Mouse (Mus musculus): Measurements from ENCODE around the gene Myo1b. TPM values are rescaled to one million over a fixed set of nuclear protein-coding genes. Genes with fewer than 3 reads are reported as not detected.
"Not testable (repeated sequence)": the region's sequence is repeated elsewhere in the genome, so short reads cannot be mapped to it uniquely, and the experiment has no call there.

The Myo1b gene
- total RNA-seq, 2 experiments from 2014 or later, result 25.3 to 30.9 TPM

DNA sequence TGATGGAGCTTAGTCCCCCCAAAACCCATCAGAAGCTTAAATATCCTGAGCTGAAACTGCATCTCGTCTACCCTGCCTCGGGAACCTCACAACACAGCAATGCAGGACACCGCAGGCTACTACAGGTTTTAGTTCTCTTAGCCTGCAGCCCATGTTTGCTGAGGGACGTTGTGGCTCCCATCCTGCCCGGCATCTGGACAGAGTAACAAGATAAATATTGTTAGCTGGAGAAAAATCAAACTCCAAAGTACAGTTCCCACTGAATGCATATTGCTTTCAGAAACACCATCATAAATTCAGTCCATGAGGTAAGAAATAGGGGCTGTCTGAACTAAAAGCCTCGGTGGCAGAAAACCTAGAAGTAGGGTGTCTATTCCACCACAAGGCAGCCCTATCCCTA is 10.8 kb downstream of the Myo1b start:
- no peak for DNase-seq
- intact Hi-C loops (cut with DNase I), result no loop called here

DNA sequence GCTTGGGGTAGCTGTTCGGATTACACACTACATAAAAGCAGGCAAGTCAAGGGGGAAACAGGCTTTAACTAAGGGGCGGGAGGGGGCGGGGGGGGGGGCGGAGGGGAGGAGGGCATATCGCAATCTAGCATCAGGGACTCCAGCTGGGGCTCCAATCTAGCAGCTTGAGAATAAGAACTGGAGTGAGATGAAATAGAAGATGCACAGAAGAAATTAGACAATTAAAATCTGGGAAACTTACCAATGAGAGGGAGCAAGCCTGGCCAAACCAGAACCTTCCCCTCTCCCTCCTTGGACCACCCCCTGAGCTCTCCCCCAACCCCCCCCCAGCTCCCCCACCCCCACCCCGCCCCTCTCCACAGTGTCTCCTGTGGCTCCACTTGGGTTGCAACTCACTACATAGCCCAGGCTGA is 18.7 kb downstream of the Myo1b start:
- no peak for DNase-seq
- intact Hi-C loops (cut with DNase I), result no loop called here

DNA sequence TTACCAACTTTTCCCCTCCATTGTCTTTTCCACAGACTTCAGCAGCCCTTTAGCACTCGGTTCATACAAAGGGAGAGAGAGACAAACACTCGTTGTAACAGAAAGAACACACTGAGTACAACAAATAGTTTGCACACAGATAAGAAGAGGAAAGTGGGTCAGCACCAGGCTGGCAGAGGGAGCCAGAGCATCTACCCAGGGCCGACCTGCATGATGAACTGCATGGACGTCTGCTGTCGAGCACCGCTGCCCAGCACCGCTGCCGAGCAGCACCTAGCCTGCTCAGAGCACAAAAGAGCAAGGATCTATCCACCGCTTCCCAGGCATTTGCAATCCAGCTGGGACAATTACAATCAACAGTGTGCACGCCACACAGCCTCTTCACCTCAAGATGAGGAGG is 19.9 kb downstream of the Myo1b start:
- DNase-seq, result no peak
- intact Hi-C loops (cut with DNase I), result loop anchor here (2.0 kb wide), 1 partner anchor 13 kb away; no protein-coding TSS in a partner anchor

DNA sequence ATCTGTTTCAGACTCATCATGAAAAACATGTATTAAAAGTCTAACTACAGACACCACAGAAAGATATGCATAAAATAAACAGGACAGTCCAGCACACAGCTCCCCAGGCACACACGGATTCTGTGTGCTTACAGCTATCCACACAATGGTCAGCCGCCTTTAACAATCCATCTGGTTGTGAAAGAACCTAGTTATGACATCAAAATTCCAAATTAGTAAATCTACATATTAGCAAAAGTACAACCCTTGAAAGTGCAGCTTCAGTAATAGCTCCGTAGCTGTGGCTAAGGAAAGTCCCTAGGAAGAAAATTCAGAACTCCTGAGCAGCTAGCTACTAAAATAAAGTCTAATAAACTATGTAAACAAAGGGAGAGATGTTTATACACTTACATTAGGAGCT is 21.1 kb downstream of the Myo1b start:
- intact Hi-C loops (cut with DNase I), result loop anchor here (2.0 kb wide), 1 partner anchor 14 kb away; no protein-coding TSS in a partner anchor
- no peak for DNase-seq

DNA sequence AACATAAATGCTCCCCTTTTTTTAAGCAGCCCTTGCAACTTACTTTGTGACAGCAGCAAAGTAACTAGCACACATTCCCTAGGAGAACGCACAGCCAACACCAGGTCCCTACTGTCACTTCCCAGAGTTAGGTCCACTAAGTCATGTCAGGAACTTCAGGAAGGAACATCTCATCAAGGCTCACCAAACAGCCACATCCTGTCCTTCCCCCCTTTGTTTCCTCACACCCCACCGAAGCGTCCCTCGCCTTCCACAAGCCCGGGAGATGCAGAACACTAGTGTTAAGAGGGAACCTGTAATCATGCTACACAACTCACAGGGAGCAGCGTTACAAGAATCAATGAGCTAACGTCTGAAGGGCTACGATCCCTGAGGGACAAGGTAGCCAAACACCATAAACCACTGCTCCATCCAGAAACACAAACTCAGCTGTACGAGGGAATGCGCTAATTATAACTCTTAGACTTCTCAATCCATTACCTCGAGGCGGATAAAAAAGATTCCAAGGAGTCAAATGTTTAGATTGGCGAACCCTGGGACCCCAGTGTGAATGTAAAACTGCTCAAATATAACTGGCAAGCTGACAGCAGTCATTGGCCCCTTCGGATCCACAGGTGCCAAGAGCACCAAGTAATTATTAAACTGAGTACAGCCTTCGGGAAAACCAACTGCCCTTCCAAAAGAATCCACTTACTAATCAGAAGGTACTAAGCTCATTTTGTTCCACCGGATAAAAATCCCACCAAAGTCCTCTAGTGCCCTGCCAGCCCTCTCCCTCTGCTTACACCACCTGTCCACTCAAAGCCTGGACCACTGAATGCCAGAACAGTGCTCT is 22.1 kb downstream of the Myo1b start:
- peak in 1 of 2 experiments; percentile 18 for DNase-seq

DNA sequence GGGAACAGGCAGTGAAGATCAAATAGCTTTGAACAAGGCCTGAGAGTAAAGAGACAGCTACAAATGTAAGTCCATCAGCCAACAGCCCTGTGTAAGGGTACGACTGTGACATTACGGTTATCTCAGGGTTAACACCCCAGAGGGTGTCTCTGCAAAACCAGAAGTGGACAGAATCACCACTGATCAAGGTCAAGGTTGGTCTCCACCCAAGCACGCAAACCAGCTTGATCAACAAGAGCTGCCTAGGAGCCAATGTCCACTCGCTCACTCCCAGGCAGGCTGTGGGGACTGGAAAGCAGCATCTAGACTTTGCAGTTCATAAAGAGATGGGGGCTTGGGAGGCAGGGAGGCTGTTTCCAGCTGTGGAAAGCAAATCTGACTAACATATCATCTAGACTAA is 23.9 kb downstream of the Myo1b start:
- no peak for DNase-seq
- intact Hi-C loops (cut with DNase I), result loop anchor here (2.0 kb wide), 1 partner anchor 111 kb away; no protein-coding TSS in a partner anchor

More for the DNA sequence above, 22.1 kb downstream of the Myo1b start:
- intact Hi-C loops (cut with DNase I), result loop anchor here (2.0 kb wide), 2 partner anchors 15 to 113 kb away; no protein-coding TSS in a partner anchor

DNA sequence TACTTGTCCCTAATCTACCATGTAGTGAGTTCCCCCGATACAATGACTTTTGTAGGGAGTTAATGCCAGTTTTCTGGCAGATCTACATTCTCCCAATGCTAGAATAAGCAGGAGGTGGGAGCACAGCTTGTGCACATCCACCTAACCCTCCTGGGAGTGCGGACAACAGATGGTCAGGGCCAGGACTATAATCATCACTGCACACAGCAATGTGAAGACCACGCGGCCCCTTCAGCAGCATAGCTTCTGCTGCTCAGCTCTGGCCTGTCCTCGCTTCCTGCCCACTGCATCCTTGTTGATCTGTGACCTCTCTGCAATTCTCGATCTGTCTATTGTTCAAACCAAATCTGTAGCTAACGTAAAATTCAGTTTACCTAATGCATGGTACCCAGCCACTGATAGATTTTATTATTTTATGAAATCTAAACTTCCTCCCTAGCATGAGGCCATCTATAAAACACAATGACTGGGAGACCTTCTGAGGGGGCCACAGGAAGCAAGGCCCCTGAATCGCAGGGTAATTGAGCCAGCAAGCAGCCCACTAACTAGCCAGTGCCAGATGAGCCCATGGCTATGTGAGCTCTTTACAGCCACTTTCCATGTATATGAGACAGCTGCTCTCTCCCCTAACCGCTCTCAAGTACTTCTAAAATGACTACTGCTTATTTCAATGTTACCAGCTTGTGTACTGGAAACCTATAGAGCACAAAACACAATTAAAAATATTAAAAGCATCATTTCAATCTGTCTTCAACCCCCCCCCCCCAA is 27.6 kb downstream of the Myo1b start:
- no peak for DNase-seq
- intact Hi-C loops (cut with DNase I), result no loop called here

DNA sequence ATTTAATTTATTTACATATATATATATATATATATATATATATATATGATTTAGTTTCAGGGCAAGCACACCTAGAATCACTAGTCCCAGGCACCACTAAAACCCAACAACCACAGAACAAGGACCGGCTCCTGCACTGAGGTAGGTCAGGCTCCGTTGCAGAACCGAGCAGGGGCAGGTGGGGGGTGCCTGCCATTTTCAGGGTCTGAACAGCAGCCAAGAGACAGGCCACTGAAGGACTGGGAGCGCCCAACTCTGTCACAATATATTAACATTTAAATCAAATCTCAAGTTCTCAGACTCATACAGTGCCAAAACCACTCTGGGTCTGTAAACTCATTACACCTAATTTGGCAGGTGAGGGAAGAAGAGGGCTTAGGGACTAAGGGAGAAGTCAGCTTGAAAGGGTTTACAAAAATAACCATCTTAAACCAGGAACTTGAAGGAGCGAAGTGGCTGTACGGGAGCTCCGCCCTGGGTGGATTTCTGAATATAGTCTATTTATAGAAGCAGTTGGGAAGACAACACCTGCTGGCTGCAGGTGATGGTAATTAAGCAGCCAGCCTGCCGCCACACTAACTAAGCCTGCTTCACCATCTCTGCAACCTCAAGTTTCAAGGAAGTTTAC is 30.4 kb downstream of the Myo1b start:
- intact Hi-C loops (cut with DNase I), result no loop called here
- no peak for DNase-seq

DNA sequence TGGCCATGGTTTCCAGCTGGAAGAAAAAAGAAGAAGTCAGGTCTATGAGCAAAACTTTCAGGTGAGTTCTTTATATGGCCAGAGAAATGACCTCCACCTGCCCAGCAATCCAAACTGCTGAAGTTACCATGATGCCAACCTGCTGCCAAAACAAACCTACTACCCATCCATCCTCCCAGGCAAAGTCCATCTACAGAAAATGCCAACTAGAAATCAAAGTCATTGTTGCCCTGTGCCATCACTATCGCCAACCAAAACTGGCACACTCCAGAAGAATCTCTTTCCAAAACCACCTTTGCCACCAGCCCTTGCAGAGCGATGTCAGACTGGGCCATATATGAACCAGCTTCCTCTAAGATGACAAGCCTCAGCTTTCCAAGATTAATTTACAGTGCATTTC is 32.7 kb downstream of the Myo1b start:
- no peak for DNase-seq
- intact Hi-C loops (cut with DNase I), result no loop called here

DNA sequence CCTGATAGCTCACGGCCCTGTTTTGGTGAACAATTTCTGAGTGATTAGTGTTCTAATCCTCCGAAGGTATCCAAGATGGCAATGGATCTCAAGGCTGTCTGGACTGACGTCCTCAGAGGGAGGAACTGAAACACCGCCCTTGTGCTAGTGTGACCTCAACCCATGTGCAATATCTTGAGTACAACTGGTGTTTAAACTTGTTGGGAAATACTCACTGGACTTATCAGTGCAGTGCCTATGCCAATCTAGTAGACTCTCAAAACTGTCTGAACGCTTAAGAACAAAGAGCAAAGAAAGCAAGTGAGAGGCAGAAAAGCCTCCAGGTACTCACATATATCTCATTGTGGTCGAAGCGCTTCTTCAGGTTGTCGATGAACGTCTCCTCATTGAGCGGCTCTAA is 33.1 kb downstream of the Myo1b start:
- no peak for DNase-seq
- intact Hi-C loops (cut with DNase I), result no loop called here

DNA sequence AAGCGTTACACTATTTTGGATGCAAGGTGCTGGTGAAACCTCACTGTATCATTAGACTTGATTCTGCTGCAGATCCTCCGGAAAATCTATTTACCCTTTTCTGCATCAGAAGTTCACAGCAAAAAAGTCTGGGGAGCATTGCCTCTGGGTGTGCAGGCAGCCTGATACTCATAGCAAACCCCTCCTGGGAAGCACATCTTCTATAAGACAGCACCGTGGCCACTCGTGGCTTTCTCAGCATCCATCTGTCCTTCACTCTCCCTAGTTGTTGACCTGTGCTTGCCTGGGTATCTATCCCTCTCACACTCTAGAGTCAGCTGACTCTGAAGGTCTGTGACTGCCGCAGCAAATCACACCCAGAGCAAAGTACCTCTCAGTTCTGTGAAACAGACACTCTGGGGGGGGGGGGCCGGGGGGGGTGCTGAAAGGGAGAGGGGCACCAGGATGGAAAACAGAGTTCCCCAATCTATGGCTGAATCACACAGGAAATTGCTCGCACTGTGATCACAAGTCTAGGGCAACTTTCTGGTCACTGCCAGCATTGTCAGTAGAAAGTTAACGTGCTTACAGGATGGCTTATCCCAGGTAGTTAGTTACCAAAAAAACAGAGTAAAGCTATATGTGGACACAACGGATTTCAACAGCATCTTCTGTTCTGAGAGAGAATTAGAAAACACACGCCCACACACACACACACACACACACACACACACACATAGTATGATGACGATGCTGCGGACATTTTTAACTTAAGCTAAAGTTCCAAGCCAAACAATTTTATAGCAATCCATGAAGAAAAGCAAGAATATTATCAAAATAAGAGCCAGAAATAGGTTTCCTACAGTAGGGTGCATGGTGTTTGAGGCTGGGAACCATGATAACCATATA is 35.7 kb downstream of the Myo1b start:
- no peak for DNase-seq
- intact Hi-C loops (cut with DNase I), result loop anchor here (5.0 kb wide), 1 partner anchor 32 kb away; no protein-coding TSS in a partner anchor

DNA sequence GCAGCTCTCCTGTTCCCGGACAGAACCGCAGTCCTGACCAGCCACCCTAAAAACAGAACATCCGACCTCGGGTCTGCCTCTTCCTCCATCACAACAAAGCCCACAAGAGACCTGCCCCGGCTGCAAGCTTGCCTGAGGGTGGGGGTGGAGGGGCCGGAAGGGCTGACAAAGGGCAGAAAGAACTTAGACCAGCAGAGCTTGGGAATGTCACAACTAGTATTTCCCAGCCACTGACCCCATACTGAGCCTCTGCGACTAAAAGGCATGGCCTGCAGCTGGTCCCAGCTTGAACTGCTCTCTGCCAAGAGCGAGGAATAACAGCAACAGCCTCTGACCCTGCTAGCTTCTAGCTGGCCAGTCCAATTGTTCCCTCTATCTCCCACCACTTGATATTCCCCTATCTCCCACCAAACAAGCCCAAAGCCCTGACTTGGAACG is 36.5 kb downstream of the Myo1b start:
- DNase-seq, result peak; percentile 31 to 35
- intact Hi-C loops (cut with DNase I), result loop anchor here (5.0 kb wide), 1 partner anchor 33 kb away; no protein-coding TSS in a partner anchor

DNA sequence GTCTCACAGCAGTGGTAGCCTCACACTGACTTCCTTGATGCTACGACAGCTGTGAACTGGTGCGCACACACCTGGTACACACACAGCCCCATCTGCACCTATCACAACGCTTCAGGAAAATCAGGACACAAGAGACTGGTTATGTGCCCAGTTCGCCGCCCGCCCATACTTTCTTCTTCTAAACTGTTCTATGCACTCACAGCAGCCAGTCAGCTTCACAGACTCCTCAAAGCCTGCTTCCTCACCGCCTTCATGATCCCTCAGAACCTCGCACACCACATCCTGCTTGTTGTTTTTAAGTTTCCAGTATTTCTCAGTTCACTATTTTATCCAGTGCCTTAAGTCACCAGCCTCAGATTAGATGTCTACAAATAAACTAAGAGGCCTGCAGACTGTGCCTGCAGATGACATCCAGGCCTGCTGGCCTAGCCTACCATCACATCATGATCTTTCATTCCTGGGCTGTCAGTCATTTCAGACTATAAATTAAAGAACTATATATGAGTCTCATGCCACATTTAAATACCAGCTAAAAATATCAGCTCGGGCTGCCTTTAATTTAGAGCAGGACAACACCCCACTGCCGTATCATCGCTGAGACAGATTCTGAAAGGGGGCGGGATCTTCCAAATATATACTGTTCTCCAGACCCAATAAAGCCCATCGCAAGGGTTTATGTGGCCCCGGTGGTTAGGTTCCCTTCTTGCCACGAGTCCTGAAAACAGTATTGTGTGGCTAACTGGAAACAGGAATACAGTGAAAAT is 40.2 kb downstream of the Myo1b start:
- DNase-seq, result no peak
- intact Hi-C loops (cut with DNase I), result loop anchor here (5.0 kb wide), 1 partner anchor 37 kb away; no protein-coding TSS in a partner anchor

DNA sequence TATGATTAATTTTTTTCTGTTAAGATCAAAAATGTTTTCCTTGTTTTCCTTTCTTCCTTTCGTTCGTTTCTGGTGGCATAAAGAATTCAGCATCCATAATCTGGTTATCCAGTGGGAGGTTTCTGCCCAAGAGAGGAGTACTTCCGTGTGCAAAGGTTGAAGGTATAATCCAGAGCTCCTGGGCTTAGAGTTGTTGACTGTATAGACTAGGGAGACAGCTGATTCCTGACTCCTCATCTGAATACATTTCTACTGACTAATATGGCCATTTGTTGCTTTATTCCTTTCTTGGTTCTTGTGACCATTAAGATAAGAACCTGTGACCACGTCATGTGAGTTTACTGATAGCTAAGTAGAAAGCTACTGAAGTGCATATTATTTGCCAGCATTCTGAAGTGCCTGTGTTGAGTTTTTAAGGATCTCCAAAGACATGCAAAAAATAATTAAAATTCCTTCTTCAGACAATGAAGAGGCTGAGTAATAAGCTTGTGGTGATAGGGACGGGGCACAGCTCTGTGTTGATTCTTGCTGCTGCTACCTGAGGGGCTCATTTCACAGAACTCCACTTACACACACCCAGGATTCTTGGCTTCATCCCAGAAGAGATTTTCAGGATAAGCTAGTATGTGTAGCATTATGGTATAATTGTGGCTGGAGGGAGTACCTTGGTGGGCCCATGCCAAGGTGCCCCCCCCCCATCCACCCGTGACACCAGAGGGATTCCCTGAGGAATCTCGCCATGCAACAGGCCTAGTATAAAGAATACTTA is 43.2 kb downstream of the Myo1b start:
- DNase-seq, result no peak
- intact Hi-C loops (cut with DNase I), result no loop called here

DNA sequence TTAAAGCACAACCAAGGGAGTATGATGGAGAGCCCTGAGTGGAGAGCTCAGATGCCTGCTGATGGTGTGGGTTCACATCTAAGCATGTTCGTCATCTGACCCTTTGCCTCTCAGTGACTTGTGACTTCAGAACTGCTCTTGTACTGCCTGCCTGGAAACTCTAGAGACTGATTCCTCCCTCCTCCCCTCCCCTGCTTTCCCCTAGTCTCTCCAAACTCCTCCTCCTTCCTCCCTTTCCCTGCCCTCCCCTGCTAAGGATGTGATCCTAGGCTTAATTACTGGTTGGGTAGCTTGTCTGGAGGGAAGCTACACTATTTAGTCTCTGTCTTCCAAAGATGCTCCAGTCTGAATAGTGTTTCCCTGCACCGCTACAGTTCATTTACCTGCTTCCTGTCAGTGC is 44.6 kb downstream of the Myo1b start:
- DNase-seq; intact Hi-C loops (cut with DNase I): not testable (repeated sequence)

DNA sequence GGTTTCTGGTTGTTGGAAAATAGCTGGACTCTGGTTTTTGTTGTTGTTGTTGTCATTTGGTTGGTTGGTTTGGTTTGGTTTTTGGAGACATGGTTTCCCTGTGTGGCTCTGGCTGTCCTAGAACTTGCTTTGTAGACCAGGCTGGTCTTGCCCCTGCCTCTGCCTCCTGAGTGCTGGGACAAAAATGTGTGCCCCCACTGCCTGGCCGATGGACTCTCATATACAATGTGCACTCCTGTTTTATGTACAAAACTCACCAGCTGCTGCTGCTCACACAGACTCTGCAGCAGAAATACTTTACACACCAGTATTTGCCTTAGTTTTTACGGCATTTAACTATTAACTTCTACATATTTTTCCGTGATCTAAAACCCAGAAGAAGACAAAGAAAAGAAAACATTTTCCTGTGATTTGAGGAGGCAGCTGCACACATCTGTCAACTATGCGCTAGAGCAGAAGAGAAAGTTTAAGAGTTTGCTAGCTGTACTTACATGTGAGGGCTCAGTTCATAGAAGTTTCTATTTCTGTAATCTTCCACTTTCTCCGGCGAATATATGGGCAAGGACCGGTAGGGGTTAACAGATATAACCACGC is 52.9 kb downstream of the Myo1b start:
- no peak for DNase-seq
- intact Hi-C loops (cut with DNase I), result no loop called here

DNA sequence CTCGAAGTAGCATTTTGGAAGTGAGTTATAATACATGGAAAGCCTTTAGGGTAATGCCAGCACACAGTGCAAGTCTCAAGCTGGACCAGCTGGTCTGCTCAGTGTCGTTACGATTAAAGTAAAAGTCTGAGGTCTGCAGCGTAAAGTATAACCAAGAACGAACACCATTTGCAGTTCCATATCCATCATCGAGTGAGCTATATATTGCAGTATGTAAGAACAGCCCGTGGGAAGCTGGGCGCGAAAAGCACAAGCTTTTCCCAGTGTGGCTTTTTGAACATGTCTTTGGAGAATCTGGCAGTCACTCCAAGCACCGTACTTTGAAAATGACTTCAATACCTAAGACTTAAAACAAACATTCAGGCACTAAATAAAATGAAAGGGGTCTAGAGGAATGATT is 55.0 kb downstream of the Myo1b start:
- DNase-seq, result no peak

DNA sequence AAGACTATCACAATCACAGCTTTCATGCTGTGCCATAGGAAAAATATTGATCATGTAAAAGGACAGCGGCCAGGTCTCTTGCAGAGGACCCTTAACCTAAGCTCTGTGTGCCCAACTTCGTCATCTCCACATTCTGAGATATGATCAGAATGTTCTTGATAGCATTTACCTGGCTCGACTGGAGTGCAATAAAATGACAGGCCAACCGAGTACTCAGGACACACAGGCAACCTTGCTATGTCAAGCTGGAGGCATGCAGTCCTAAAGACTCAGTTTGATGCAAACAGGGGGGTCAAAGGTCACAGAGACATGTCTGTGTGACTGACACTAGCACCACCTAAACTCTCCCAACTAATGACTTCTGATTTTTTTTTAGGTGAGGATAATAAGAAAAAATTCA is 58.9 kb downstream of the Myo1b start:
- intact Hi-C loops (cut with DNase I), result no loop called here
- no peak for DNase-seq

More for the DNA sequence above, 55.0 kb downstream of the Myo1b start:
- intact Hi-C loops (cut with DNase I), result no loop called here
